Mouse (Mus musculus) MEL (cell line): ENCODE data around the gene Rab7b. TPM values are rescaled to one million over a fixed set of nuclear protein-coding genes. Genes with fewer than 3 reads are reported as not detected.

Experiments
- DNase-seq: peaks from one replicate; pipeline ENCODE4 v3.0.0; 2011; ENCODE audit warnings: low read depth, low spot score
- H3K27ac ChIP-seq: 2 replicates; pipeline ENCODE4 v1.5.1; 2012; ENCODE audit warnings: low read depth, mild to moderate bottlenecking, control low read depth, low read length, moderate library complexity; ENCODE audit not compliant: control insufficient read depth
- H3K27me3 ChIP-seq, 2 experiments: fragments of 150-350 bp in 1 of 2; sonication (generic) in 1 of 2; 2 replicates each; pipeline ENCODE4 v1.6.1; 2012; ENCODE audit warnings: low read length in 2 of 2, mild to moderate bottlenecking in 2 of 2, improper control_type of control experiment in 1 of 2, moderate library complexity in 1 of 2; ENCODE audit not compliant: insufficient read depth in 2 of 2, control insufficient read depth in 1 of 2
- H3K36me3 ChIP-seq, 2 experiments: 2 replicates each; pipeline ENCODE4 v1.6.1; 2012 to 2014; ENCODE audit warnings: low read length in 2 of 2, improper control_type of control experiment in 1 of 2, inconsistent platforms in 1 of 2, mild to moderate bottlenecking in 1 of 2; ENCODE audit not compliant: insufficient read depth in 2 of 2, control insufficient read depth in 1 of 2
- H3K4me1 ChIP-seq, 2 experiments: fragments of 150-350 bp in 1 of 2; sonication (generic) in 1 of 2; 2 replicates each; pipeline ENCODE4 v1.6.1; 2012; ENCODE audit warnings: low read length in 2 of 2, improper control_type of control experiment in 1 of 2, mild to moderate bottlenecking in 1 of 2; ENCODE audit not compliant: insufficient read depth in 2 of 2, control insufficient read depth in 1 of 2
- H3K4me3 ChIP-seq, 2 experiments: fragments of 150-350 bp in 1 of 2; sonication (generic) in 1 of 2; 2 replicates each; pipeline ENCODE4 v1.5.1; 2012; ENCODE audit warnings: low read depth in 2 of 2, low read length in 2 of 2, mild to moderate bottlenecking in 2 of 2, moderate library complexity in 2 of 2, control low read depth in 1 of 2, improper control_type of control experiment in 1 of 2; ENCODE audit not compliant: control insufficient read depth in 1 of 2, insufficient read depth in 1 of 2
- H3K79me2 ChIP-seq: 2 replicates; pipeline ENCODE4 v1.6.1; 2012; ENCODE audit warnings: mild to moderate bottlenecking, low read length, moderate library complexity; ENCODE audit not compliant: control insufficient read depth, poor library complexity, insufficient read depth
- H3K9ac ChIP-seq: 2 replicates; pipeline ENCODE4 v1.6.1; 2012; ENCODE audit warnings: low read depth, mild to moderate bottlenecking, control low read depth, low read length, moderate library complexity; ENCODE audit not compliant: control insufficient read depth, poor library complexity, severe bottlenecking
- H3K9me3 ChIP-seq: fragments of 150-350 bp; sonication (generic); replicated peaks from 2 replicates; pipeline ENCODE4 v1.6.1; 2012; ENCODE audit warnings: mild to moderate bottlenecking, low read length, improper control_type of control experiment, moderate library complexity; ENCODE audit not compliant: insufficient read depth
- CHD1 ChIP-seq: IDR thresholded peaks from 2 replicates; pipeline ENCODE4 v1.6.1; 2012; ENCODE audit warnings: low read depth, mild to moderate bottlenecking, inconsistent platforms, low read length, improper control_type of control experiment
- CTCF ChIP-seq, 3 experiments: IDR thresholded peaks in 2 of 3; conservative IDR thresholded peaks in 1 of 3; 2 replicates each; pipeline ENCODE4 v1.5.1; 2011 to 2012; ENCODE audit warnings: low read length in 3 of 3, low read depth in 2 of 3, mild to moderate bottlenecking in 2 of 3, improper control_type of control experiment in 1 of 3, inconsistent platforms in 1 of 3, mixed read lengths in 1 of 3, moderate library complexity in 1 of 3; ENCODE audit not compliant: control insufficient read depth in 1 of 3, insufficient read depth in 1 of 3, poor library complexity in 1 of 3, severe bottlenecking in 1 of 3
- ELF1 ChIP-seq: IDR thresholded peaks from 2 replicates; pipeline ENCODE4 v1.6.1; 2014; ENCODE audit warnings: low read depth, mild to moderate bottlenecking, inconsistent platforms, low read length, improper control_type of control experiment, moderate library complexity
- EP300 ChIP-seq, 2 experiments: IDR thresholded peaks; 2 replicates each; pipeline ENCODE4 v1.6.1; 2011; ENCODE audit warnings: improper control_type of control experiment in 2 of 2, low read length in 2 of 2, low read depth in 1 of 2, mild to moderate bottlenecking in 1 of 2
- ETS1 ChIP-seq: IDR thresholded peaks from 2 replicates; pipeline ENCODE4 v1.6.1; 2012; ENCODE audit warnings: low read depth, mild to moderate bottlenecking, inconsistent platforms, low read length, improper control_type of control experiment, moderate library complexity
- GABPA ChIP-seq: IDR thresholded peaks from 2 replicates; pipeline ENCODE4 v1.6.1; 2012; ENCODE audit warnings: low read depth, mild to moderate bottlenecking, inconsistent platforms, low read length, improper control_type of control experiment, moderate library complexity
- GATA1 ChIP-seq: IDR thresholded peaks from 2 replicates; pipeline ENCODE4 v1.6.1; 2011; ENCODE audit warnings: low read depth, low read length, improper control_type of control experiment
- JUND ChIP-seq: IDR thresholded peaks from 2 replicates; pipeline ENCODE4 v1.6.1; 2011; ENCODE audit warnings: low read depth, mild to moderate bottlenecking, improper control_type of control experiment, low read length
- MAFK ChIP-seq: IDR thresholded peaks from 2 replicates; pipeline ENCODE4 v1.6.1; 2011; ENCODE audit warnings: low read depth, mild to moderate bottlenecking, low read length, improper control_type of control experiment, borderline replicate concordance
- MYB ChIP-seq: IDR thresholded peaks from 2 replicates; pipeline ENCODE4 v1.6.1; 2011; ENCODE audit warnings: mild to moderate bottlenecking, low read depth, low read length, improper control_type of control experiment
- MYC ChIP-seq: IDR thresholded peaks from 2 replicates; pipeline ENCODE4 v1.6.1; 2011; ENCODE audit warnings: low read depth, mild to moderate bottlenecking, low read length, improper control_type of control experiment, moderate library complexity
- NRF1 ChIP-seq: IDR thresholded peaks from 2 replicates; pipeline ENCODE4 v1.6.1; 2014; ENCODE audit warnings: low read depth, mild to moderate bottlenecking, inconsistent platforms, low read length, improper control_type of control experiment, moderate library complexity; ENCODE audit not compliant: poor library complexity, insufficient read depth, severe bottlenecking
- POLR2A ChIP-seq, 2 experiments: IDR thresholded peaks; 2 replicates each; pipeline ENCODE4 v1.6.1; 2011 to 2012; ENCODE audit warnings: low read length in 2 of 2, mild to moderate bottlenecking in 2 of 2, control low read depth in 1 of 2, improper control_type of control experiment in 1 of 2, low read depth in 1 of 2, moderate library complexity in 1 of 2; ENCODE audit not compliant: control insufficient read depth in 1 of 2, insufficient read depth in 1 of 2, poor library complexity in 1 of 2
- RAD21 ChIP-seq: IDR thresholded peaks from 2 replicates; pipeline ENCODE4 v1.6.1; 2011; ENCODE audit warnings: mild to moderate bottlenecking, low read depth, low read length, improper control_type of control experiment
- RCOR1 ChIP-seq: IDR thresholded peaks from 2 replicates; pipeline ENCODE4 v1.6.1; 2012; ENCODE audit warnings: low read depth, mild to moderate bottlenecking, inconsistent platforms, low read length, improper control_type of control experiment
- SMC3 ChIP-seq: IDR thresholded peaks from 2 replicates; pipeline ENCODE4 v1.6.1; 2011; ENCODE audit warnings: low read depth, low read length, improper control_type of control experiment
- TAL1 ChIP-seq: IDR thresholded peaks from 2 replicates; pipeline ENCODE4 v1.6.1; 2012; ENCODE audit warnings: mild to moderate bottlenecking, inconsistent platforms, low read length, moderate library complexity, mixed read lengths
- TBP ChIP-seq: IDR thresholded peaks from 2 replicates; pipeline ENCODE4 v1.8.0; 2011; ENCODE audit warnings: low read depth, low read length, improper control_type of control experiment
- TCF12 ChIP-seq: IDR thresholded peaks from 2 replicates; pipeline ENCODE4 v1.6.1; 2014; ENCODE audit warnings: low read depth, mild to moderate bottlenecking, inconsistent platforms, low read length, improper control_type of control experiment, moderate library complexity
- UBTF ChIP-seq: IDR thresholded peaks from 2 replicates; pipeline ENCODE4 v1.6.1; 2012; ENCODE audit warnings: low read depth, mild to moderate bottlenecking, inconsistent platforms, low read length, improper control_type of control experiment, moderate library complexity, borderline replicate concordance; ENCODE audit not compliant: insufficient read depth
- ZKSCAN1 ChIP-seq: IDR thresholded peaks from 2 replicates; pipeline ENCODE4 v1.6.1; 2012; ENCODE audit warnings: low read depth, mild to moderate bottlenecking, inconsistent platforms, low read length, improper control_type of control experiment, moderate library complexity
- ZMIZ1 ChIP-seq: IDR thresholded peaks from 2 replicates; pipeline ENCODE4 v1.6.1; 2012; ENCODE audit warnings: low read depth, mild to moderate bottlenecking, inconsistent platforms, low read length, improper control_type of control experiment, moderate library complexity
- polyA plus RNA-seq, 2 experiments: library from polyadenylated mRNA; stranded (reverse) in 1 of 2; unstranded in 1 of 2; fragments of >175 nt in 1 of 2; fragments of >200 nt in 1 of 2; gene quantifications; 2 replicates each; pipeline versions ENCODE4 v1.2.1 to v1.2.4; 2012; ENCODE audit warnings: low replicate concordance in 2 of 2, low read depth in 1 of 2; ENCODE audit not compliant: insufficient read length in 2 of 2, insufficient read depth in 1 of 2, missing spikeins in 1 of 2
- total RNA-seq: library from RNA; depleted of rRNA; stranded (reverse); fragments of 300-350 nt; gene quantifications from 2 replicates; pipeline ENCODE4 v1.2.3, GENCODE M21; 2012

The Rab7b gene
- total and polyA plus RNA-seq, 3 experiments = 0.21 to 0.23 TPM; not detected in 1

DNA sequence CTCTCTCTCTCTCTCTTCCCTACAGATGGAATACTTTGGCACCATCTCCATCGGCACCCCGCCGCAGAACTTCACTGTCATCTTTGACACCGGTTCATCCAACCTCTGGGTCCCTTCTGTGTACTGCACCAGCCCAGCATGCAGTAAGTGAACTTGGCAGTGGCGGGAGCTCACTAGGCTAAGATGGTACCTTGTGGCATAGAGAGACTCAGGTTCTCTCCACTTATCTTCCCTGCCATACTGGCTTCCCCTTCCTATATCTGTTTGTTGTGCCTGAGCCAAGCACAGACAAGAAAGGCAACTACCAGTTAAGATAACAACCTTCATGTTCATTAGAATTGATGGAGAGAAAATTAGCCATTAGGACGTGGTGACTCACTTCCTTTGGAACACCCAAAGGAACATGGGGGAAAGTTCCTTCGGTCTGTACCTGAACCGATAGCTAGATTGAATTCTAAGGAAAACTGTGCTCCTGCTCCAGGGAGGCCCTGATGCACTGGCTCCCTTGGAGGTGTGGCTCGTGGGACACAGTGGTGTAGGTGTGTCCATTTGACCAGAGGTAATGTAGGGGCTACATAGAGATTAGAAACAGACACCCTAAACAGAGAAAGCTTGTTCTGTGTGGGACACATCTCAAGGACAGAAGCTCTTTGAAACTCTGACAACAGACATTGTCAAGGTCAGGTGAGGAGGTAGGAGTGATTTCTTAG, 25.1 kb upstream of the Rab7b start:
- peak; percentile 80 for DNase-seq
- Histone ChIP-seq H3K79me2 (no peaks in the 10 kb centered on the region), H3K36me3 (peaks cover 1 to 16% of the 10 kb centered on the region in 2 experiments), H3K9me3 (no peaks in the 10 kb centered on the region), H3K4me3 (no peak overlapping the region), H3K27me3 (no peaks in the 10 kb centered on the region), H3K4me1 (peaks cover 8 to 20% of the 10 kb centered on the region in 2 experiments), H3K27ac (peak overlapping the region; percentile 73), H3K9ac (no peak overlapping the region)
- TF ChIP-seq ELF1 = 0 out of 2 replicates have a peak, but pooled peaks have one; percentile 10
- TF ChIP-seq ETS1 = peak; percentile 84
- TF ChIP-seq TBP = no peak
- TF ChIP-seq ZKSCAN1 = no peak
- 0 out of 2 replicates have a peak, but pooled peaks have one; percentile 20 for TF ChIP-seq MYC
- no peak for TF ChIP-seq ZMIZ1
- no peak for TF ChIP-seq RAD21
- TF ChIP-seq CTCF (IDR thresholded peaks at IDR 0.05 in 2 of 3, conservative IDR thresholded peaks at IDR 0.05 in 1 of 3; ENCODE audit: control insufficient read depth in 1 of 3, insufficient read depth in 1 of 3, low read depth in 2 of 3, low read length in 3 of 3, poor library complexity in 1 of 3, severe bottlenecking in 1 of 3) = no peak
- TF ChIP-seq NRF1 = no peak
- peak; percentile 53; the same call in 1 of the 2 replicates for TF ChIP-seq JUND
- TF ChIP-seq GABPA = no peak
- no peak for TF ChIP-seq CHD1
- TF ChIP-seq MYB = peak; percentile 37; the same call in 1 of the 2 replicates
- TF ChIP-seq POLR2A (IDR thresholded peaks at IDR 0.05; ENCODE audit: control insufficient read depth in 1 of 2, insufficient read depth in 1 of 2, low read depth in 1 of 2, low read length in 2 of 2, poor library complexity in 1 of 2) = no peak
- TF ChIP-seq TCF12 = peak; percentile 90
- peak; percentile 72; the same call in 1 of the 2 replicates for TF ChIP-seq RCOR1
- peak; percentile 91 to 93 for TF ChIP-seq EP300 (IDR thresholded peaks at IDR 0.05; ENCODE audit: low read depth in 1 of 2, low read length in 2 of 2)
- no peak; the same call in 1 of the 2 replicates for TF ChIP-seq MAFK
- no peak for TF ChIP-seq SMC3
- TF ChIP-seq UBTF = no peak
- TF ChIP-seq GATA1 = peak; percentile 94
- peak; percentile 72 for TF ChIP-seq TAL1
